Mouse (Mus musculus): ENCODE results near the gene Chtf18. TPM values are rescaled to one million over a fixed set of nuclear protein-coding genes. Genes with fewer than 3 reads are reported as not detected.
"Not testable (repeated sequence)": the region's sequence is repeated elsewhere in the genome, so short reads cannot be mapped to it uniquely, and the experiment has no call there.

Gene Chtf18
- polyA plus RNA-seq, 1 experiment from 2014 or later = 14.8 TPM

- H3K9me3 ChIP-seq = no peaks in the 10 kb centered on the region
- no peak overlapping the region for H3K4me2 ChIP-seq (replicated peaks)
- no peak for ATAC-seq (replicated peaks)
- H3K9ac ChIP-seq (replicated peaks) = no peak overlapping the region
- no peaks in the 10 kb centered on the region for H3K27me3 ChIP-seq
- WGBS = 77% methylated on average over 4 of the region's 4 CpGs
- H3K4me3 ChIP-seq = no peak overlapping the region
- no peaks in the 10 kb centered on the region for H3K36me3 ChIP-seq
- H3K4me1 ChIP-seq = peaks cover 6% of the 10 kb centered on the region; the same call in 1 of the 2 replicates
- H3K27ac ChIP-seq (replicated peaks) = no peak overlapping the region
These were observed 27.9 kb upstream of the Chtf18 start for GRCm38 (mm10) chr17:25755086-25755485.

- Histone ChIP-seq H3K4me1 (peaks cover 6% of the 10 kb centered on the region; the same call in 1 of the 2 replicates), H3K4me2 (replicated peaks) (no peak within 1 kb of the TSS), H3K27ac (replicated peaks) (no peak within 1 kb of the TSS), H3K9me3 (no peaks in the 10 kb centered on the region), H3K27me3 (no peaks in the 10 kb centered on the region), H3K4me3 (no peak within 1 kb of the TSS), H3K36me3 (no peaks in the 10 kb centered on the region), H3K9ac (replicated peaks) (no peak within 1 kb of the TSS)
- WGBS = 79% methylated on average over 9 of the region's 9 CpGs
- ATAC-seq (replicated peaks) = no peak
These were observed 27.0 kb upstream of the Chtf18 start, which contains the start of gene Msln for GRCm38 (mm10) chr17:25754241-25754640. TSS of gene Msln (minus strand) at chr17:25754378.

GRCm38 (mm10) chr17:25751446-25751845 lies 24.2 kb upstream of the Chtf18 start:
- Histone ChIP-seq H3K27me3 (no peaks in the 10 kb centered on the region), H3K9ac (replicated peaks) (no peak overlapping the region), H3K9me3 (no peaks in the 10 kb centered on the region), H3K4me2 (replicated peaks) (no peak overlapping the region), H3K27ac (replicated peaks) (no peak overlapping the region), H3K4me3 (no peak overlapping the region), H3K36me3 (no peaks in the 10 kb centered on the region), H3K4me1 (peaks cover 6% of the 10 kb centered on the region; the same call in 1 of the 2 replicates)
- ATAC-seq (replicated peaks) = no peak
- WGBS = 37% methylated on average over 5 of the region's 5 CpGs

- Histone ChIP-seq H3K9ac (replicated peaks) (no peak overlapping the region), H3K27me3 (no peaks in the 10 kb centered on the region), H3K27ac (replicated peaks) (no peak overlapping the region), H3K4me1 (peaks cover 6% of the 10 kb centered on the region; the same call in 1 of the 2 replicates), H3K36me3 (no peaks in the 10 kb centered on the region), H3K9me3 (no peaks in the 10 kb centered on the region), H3K4me2 (replicated peaks) (no peak overlapping the region), H3K4me3 (no peak overlapping the region)
- no peak for ATAC-seq (replicated peaks)
- WGBS = 86% methylated on average over 6 of the region's 6 CpGs
These were observed 22.1 kb upstream of the Chtf18 start for GRCm38 (mm10) chr17:25749314-25749713.

GRCm38 (mm10) chr17:25748238-25748637 lies 21.0 kb upstream of the Chtf18 start:
- peaks cover 6% of the 10 kb centered on the region; the same call in 1 of the 2 replicates for H3K4me1 ChIP-seq
- 94% methylated on average over 4 of the region's 4 CpGs for WGBS
- no peaks in the 10 kb centered on the region for H3K9me3 ChIP-seq
- no peak overlapping the region for H3K4me2 ChIP-seq (replicated peaks)
- no peak for ATAC-seq (replicated peaks)
- no peaks in the 10 kb centered on the region for H3K36me3 ChIP-seq
- H3K27me3 ChIP-seq = no peaks in the 10 kb centered on the region
- H3K9ac ChIP-seq (replicated peaks) = no peak overlapping the region
- no peak overlapping the region for H3K27ac ChIP-seq (replicated peaks)
- H3K4me3 ChIP-seq = no peak overlapping the region

GRCm38 (mm10) chr17:25744311-25744710 lies 17.1 kb upstream of the Chtf18 start:
- Histone ChIP-seq H3K9me3 (no peaks in the 10 kb centered on the region), H3K4me1 (no peaks in the 10 kb centered on the region), H3K27ac (replicated peaks) (no peak overlapping the region), H3K9ac (replicated peaks) (no peak overlapping the region), H3K4me3 (no peak overlapping the region), H3K36me3 (no peaks in the 10 kb centered on the region), H3K27me3 (no peaks in the 10 kb centered on the region), H3K4me2 (replicated peaks) (no peak overlapping the region)
- WGBS = 78% methylated on average over 9 of the region's 10 CpGs
- ATAC-seq (replicated peaks) = no peak

GRCm38 (mm10) chr17:25743831-25744230 lies 16.6 kb upstream of the Chtf18 start:
- whole genome bisulfite sequencing = 92% methylated on average over 9 of the region's 9 CpGs
- H3K4me1 ChIP-seq = no peaks in the 10 kb centered on the region
- H3K4me3 ChIP-seq = no peak overlapping the region
- H3K27ac ChIP-seq (replicated peaks) = no peak overlapping the region
- no peak for ATAC-seq (replicated peaks)
- H3K4me2 ChIP-seq (replicated peaks) = no peak overlapping the region
- H3K9ac ChIP-seq (replicated peaks) = no peak overlapping the region
- no peaks in the 10 kb centered on the region for H3K9me3 ChIP-seq
- no peaks in the 10 kb centered on the region for H3K27me3 ChIP-seq
- H3K36me3 ChIP-seq = no peaks in the 10 kb centered on the region

GRCm38 (mm10) chr17:25741471-25741870 lies 14.3 kb upstream of the Chtf18 start:
- not testable (repeated sequence) for H3K4me2 ChIP-seq (replicated peaks); H3K9me3 ChIP-seq; ATAC-seq (replicated peaks); H3K27ac ChIP-seq (replicated peaks); H3K27me3 ChIP-seq; H3K4me1 ChIP-seq; H3K9ac ChIP-seq (replicated peaks); H3K36me3 ChIP-seq; H3K4me3 ChIP-seq
- WGBS = 71% methylated on average over 12 of the region's 12 CpGs

GRCm38 (mm10) chr17:25738861-25739260 lies 11.6 kb upstream of the Chtf18 start:
- H3K36me3 ChIP-seq = no peaks in the 10 kb centered on the region
- H3K27me3 ChIP-seq = no peaks in the 10 kb centered on the region
- no peak overlapping the region for H3K9ac ChIP-seq (replicated peaks)
- WGBS = 80% methylated on average over 7 of the region's 7 CpGs
- ATAC-seq (replicated peaks) = no peak
- H3K4me1 ChIP-seq = no peaks in the 10 kb centered on the region
- no peak overlapping the region for H3K4me2 ChIP-seq (replicated peaks)
- H3K27ac ChIP-seq (replicated peaks) = no peak overlapping the region
- no peak overlapping the region for H3K4me3 ChIP-seq
- no peaks in the 10 kb centered on the region for H3K9me3 ChIP-seq

GRCm38 (mm10) chr17:25735745-25736144 lies 8.5 kb upstream of the Chtf18 start, which contains the start of gene Mslnl:
TSS of gene Mslnl (plus strand) at chr17:25736042.
- H3K27me3 ChIP-seq = no peaks in the 10 kb centered on the region
- no peak within 1 kb of the TSS for H3K4me2 ChIP-seq (replicated peaks)
- no peak within 1 kb of the TSS for H3K27ac ChIP-seq (replicated peaks)
- H3K4me3 ChIP-seq = no peak within 1 kb of the TSS
- H3K9ac ChIP-seq (replicated peaks) = no peak within 1 kb of the TSS
- no peaks in the 10 kb centered on the region for H3K9me3 ChIP-seq
- no peaks in the 10 kb centered on the region for H3K36me3 ChIP-seq
- 84% methylated on average over 3 of the region's 3 CpGs for WGBS
- no peaks in the 10 kb centered on the region for H3K4me1 ChIP-seq
- ATAC-seq (replicated peaks) = no peak

- Histone ChIP-seq H3K27me3 (no peaks in the 10 kb centered on the region), H3K4me1 (no peaks in the 10 kb centered on the region), H3K36me3 (no peaks in the 10 kb centered on the region), H3K27ac (replicated peaks) (no peak overlapping the region), H3K4me2 (replicated peaks) (no peak overlapping the region), H3K9me3 (no peaks in the 10 kb centered on the region), H3K9ac (replicated peaks) (no peak overlapping the region), H3K4me3 (no peak overlapping the region)
- 88% methylated on average over 5 of the region's 5 CpGs for WGBS
- ATAC-seq (replicated peaks) = no peak
These were observed 8.0 kb upstream of the Chtf18 start for GRCm38 (mm10) chr17:25735246-25735645.

- no peak overlapping the region for H3K4me3 ChIP-seq
- 14% methylated on average over 2 of the region's 2 CpGs for WGBS
- no peaks in the 10 kb centered on the region for H3K36me3 ChIP-seq
- ATAC-seq (replicated peaks) = no peak
- H3K9me3 ChIP-seq = no peaks in the 10 kb centered on the region
- H3K4me2 ChIP-seq (replicated peaks) = no peak overlapping the region
- no peak overlapping the region for H3K27ac ChIP-seq (replicated peaks)
- H3K27me3 ChIP-seq = no peaks in the 10 kb centered on the region
- H3K4me1 ChIP-seq = peaks cover 12% of the 10 kb centered on the region
- H3K9ac ChIP-seq (replicated peaks) = no peak overlapping the region
These were observed 4.9 kb upstream of the Chtf18 start for GRCm38 (mm10) chr17:25732082-25732481.

- Histone ChIP-seq H3K27ac (replicated peaks) (no peak overlapping the region), H3K27me3 (no peaks in the 10 kb centered on the region), H3K4me3 (peak overlapping the region; percentile 51), H3K4me2 (replicated peaks) (peak overlapping the region; percentile 65), H3K9ac (replicated peaks) (peak overlapping the region; percentile 58), H3K9me3 (no peaks in the 10 kb centered on the region), H3K36me3 (no peaks in the 10 kb centered on the region), H3K4me1 (peaks cover 24% of the 10 kb centered on the region)
- WGBS = 20% methylated on average over 4 of the region's 4 CpGs
- ATAC-seq (replicated peaks) = peak; percentile 12; the same call in 1 of the 2 replicates
These were observed 721 bp upstream of the Chtf18 start for GRCm38 (mm10) chr17:25728009-25728270.
